Mouse (Mus musculus) spleen, adult 18-20 months (tissue): Measurements from ENCODE around the gene Slc17a7.
"Not testable (repeated sequence)": the region's sequence is repeated elsewhere in the genome, so short reads cannot be mapped to it uniquely, and the experiment has no call there.

Experiments
- DNase-seq, 2 experiments: peaks; one replicate each; pipeline ENCODE4 v3.0.0; 2022; ENCODE audit warnings: mixed read lengths in 2 of 2

Slc17a7 gene

GRCm38 (mm10) chr7:45154993-45155514 is 8.7 kb upstream of the Slc17a7 start:
- DNase-seq, result peak; percentile 29 to 38

GRCm38 (mm10) chr7:45155590-45155989 is 8.2 kb upstream of the Slc17a7 start:
- no peak for DNase-seq

- DNase-seq, result no peak
Measured at GRCm38 (mm10) chr7:45156206-45156605, 7.5 kb upstream of the Slc17a7 start.

GRCm38 (mm10) chr7:45157459-45157858 is 6.3 kb upstream of the Slc17a7 start:
- DNase-seq, result no peak

GRCm38 (mm10) chr7:45158991-45159390 is 4.8 kb upstream of the Slc17a7 start:
- no peak for DNase-seq

- no peak for DNase-seq
Measured at GRCm38 (mm10) chr7:45160316-45160800, 3.4 kb upstream of the Slc17a7 start.

- DNase-seq, result no peak
Measured at GRCm38 (mm10) chr7:45160866-45161265, 2.9 kb upstream of the Slc17a7 start.

- peak; percentile 79 to 91 for DNase-seq
Measured at GRCm38 (mm10) chr7:45161612-45162473, 1.9 kb upstream of the Slc17a7 start.

GRCm38 (mm10) chr7:45162551-45162950 is 1.2 kb upstream of the Slc17a7 start:
- DNase-seq, result no peak

GRCm38 (mm10) chr7:45162996-45163615 is 643 bp upstream of the Slc17a7 start:
- DNase-seq, result no peak

- DNase-seq, result no peak
Measured at GRCm38 (mm10) chr7:45164833-45165232, 1.1 kb downstream of the Slc17a7 start.

- no peak for DNase-seq
Measured at GRCm38 (mm10) chr7:45165701-45166100, 2.0 kb downstream of the Slc17a7 start.

GRCm38 (mm10) chr7:45166950-45167401 is 3.2 kb downstream of the Slc17a7 start:
- no peak for DNase-seq

GRCm38 (mm10) chr7:45167761-45168445 is 4.2 kb downstream of the Slc17a7 start:
- no peak for DNase-seq

GRCm38 (mm10) chr7:45168656-45169055 is 4.9 kb downstream of the Slc17a7 start:
- DNase-seq, result no peak

- no peak for DNase-seq
Measured at GRCm38 (mm10) chr7:45169495-45169894, 5.7 kb downstream of the Slc17a7 start.

GRCm38 (mm10) chr7:45172974-45173373 is 9.2 kb downstream of the Slc17a7 start:
- DNase-seq, result peak in 1 of 2 experiments; percentile 49

GRCm38 (mm10) chr7:45173772-45174171 is 10.0 kb downstream of the Slc17a7 start:
- DNase-seq, result not testable (repeated sequence)

- no peak for DNase-seq
Measured at GRCm38 (mm10) chr7:45174567-45175280, 11.0 kb downstream of the Slc17a7 start.

- no peak for DNase-seq
Measured at GRCm38 (mm10) chr7:45175398-45175797, 11.6 kb downstream of the Slc17a7 start.

- no peak for DNase-seq
Measured at GRCm38 (mm10) chr7:45175929-45176328, 12.2 kb downstream of the Slc17a7 start.

GRCm38 (mm10) chr7:45176356-45176755 is 12.6 kb downstream of the Slc17a7 start:
- no peak for DNase-seq
